Mouse (Mus musculus): ENCODE data around the gene Tmem38b.

DNA sequence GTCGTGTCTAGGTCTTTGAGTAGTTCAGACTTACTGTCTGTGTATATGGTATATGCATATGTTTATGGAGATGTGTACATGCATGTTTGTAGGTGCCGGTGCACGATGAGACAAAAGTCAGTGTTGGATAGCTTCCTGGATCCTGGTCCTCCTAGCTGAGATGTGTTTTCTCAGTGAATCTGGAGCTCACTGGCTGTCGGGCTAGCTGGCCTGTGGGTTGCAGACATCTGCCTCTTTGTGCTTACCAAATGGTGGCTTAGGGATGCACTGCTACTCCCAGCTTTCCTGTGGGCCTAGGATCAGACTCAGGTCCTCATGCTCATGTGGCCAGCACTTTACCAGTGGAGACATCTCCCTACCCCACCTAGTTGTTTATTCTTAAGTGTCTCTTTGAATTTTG lies 4.2 kb downstream of the Tmem38b start:
- TF ChIP-seq SMC3 (IDR thresholded peaks at IDR 0.05; ENCODE audit: low read depth, low read length) (no peak), CTCF (IDR thresholded peaks at IDR 0.05 in 2 of 3, conservative IDR thresholded peaks at IDR 0.05 in 1 of 3; ENCODE audit: control insufficient read depth in 1 of 3, insufficient read depth in 1 of 3, low read depth in 2 of 3, low read length in 3 of 3, poor library complexity in 1 of 3, severe bottlenecking in 1 of 3) (no peak), TAL1 (IDR thresholded peaks at IDR 0.05; ENCODE audit: low read length) (no peak), MEF2A (IDR thresholded peaks at IDR 0.05; ENCODE audit: extremely low read depth, insufficient replicate concordance, low read depth, low read length, poor library complexity, severe bottlenecking) (no peak), JUND (IDR thresholded peaks at IDR 0.05; ENCODE audit: low read depth, low read length) (no peak)

Measured in MEL (cell line).